Mouse (Mus musculus) ES-CJ7 (cell line): ENCODE data around the gene Fam117b.
A peak's percentile ranks its signal among the peaks of the same experiment; 100 is the strongest.

Experiments
- DNase-seq: peaks from one replicate; pipeline ENCODE4 v3.0.0; 2011; ENCODE audit warnings: low read depth, low spot score

Gene Fam117b

DNA sequence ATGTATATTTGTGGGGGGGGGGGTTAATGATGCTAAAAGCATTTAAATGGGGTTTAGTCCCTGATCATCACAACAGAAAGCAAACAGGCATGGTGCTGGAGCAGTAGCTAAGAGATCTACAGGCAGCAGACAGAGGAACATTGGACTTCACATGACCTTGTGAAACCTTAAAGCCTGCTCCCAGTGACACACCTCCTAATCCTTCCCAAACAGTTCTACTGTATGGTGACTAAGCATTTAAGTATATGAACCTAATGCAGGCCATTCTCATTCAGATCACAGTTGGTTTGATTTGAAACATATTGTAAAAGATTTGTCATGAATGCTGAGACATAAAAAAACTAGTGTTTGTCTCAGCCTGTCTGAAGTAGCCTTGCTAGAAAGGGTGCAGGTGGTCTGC is 73.8 kb downstream of the Fam117b start:
- peak; percentile 59 for DNase-seq

DNA sequence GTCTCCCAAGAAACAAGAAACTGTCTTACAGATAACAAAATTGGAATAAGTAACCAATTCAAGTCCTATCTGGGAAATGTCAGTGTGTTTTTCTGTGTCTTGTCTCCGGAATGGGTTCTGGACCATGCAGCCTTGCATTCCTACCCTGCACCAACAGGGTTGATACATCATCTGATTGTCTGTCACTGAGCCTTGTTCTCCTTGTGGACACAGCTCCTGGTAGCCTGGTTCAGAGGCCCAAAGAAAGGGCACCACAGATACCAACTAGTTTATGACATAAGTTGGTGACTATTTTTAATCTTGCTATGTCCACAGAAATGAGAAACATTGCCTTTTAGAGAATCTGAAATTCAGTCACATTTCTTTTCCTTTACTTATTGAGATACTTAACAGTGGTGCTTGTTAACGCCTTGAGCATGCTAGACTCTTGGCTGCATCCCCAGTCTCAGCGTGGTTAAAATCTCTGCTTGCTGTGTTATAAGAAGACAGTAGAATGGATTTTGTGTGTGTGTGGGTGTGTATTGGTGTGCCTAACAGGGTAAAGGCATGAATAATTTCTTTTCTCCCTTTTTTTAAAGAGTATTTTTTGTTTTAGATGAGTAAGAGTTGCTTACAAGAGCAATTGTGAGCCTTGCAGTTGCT is 74.7 kb downstream of the Fam117b start:
- no peak for DNase-seq

DNA sequence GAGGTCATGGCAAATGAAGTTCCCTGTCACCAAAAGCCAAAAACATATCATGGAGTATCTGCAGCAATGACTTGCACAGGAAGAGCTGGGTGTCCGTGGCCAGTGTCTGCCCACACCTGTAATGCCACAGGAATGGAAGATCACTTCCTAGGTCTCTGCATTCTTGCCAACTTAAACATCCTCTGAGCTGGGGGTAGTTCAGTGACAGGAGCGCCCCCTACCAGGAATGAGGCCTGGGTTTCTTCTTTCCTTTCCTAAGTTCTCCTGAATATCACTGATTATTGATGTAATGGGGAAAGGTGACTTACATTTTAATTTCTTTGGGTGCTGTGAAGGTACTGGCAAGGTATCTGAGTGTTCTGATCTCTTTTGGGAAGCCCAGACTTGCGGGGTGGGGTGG is 82.8 kb downstream of the Fam117b start:
- no peak for DNase-seq

DNA sequence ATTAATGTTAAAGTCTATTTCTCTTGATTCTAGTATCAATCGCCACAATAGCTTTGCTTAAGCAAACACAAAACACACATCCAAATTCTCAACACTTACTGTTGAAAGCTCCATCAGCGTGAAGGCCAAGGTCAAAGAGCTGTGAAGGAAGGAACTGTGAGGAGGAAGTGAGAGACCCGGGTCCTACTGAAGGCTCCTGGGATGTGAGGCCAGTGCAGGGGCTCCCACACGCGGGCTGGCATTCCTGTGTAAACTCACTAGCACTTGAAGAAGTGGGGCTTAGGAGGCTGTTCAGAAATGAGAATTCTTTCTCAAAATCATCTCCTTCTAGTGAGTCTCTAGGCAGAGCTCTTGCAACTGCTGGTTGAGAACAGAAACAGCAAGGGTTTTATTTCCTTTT is 84.5 kb downstream of the Fam117b start:
- no peak for DNase-seq

DNA sequence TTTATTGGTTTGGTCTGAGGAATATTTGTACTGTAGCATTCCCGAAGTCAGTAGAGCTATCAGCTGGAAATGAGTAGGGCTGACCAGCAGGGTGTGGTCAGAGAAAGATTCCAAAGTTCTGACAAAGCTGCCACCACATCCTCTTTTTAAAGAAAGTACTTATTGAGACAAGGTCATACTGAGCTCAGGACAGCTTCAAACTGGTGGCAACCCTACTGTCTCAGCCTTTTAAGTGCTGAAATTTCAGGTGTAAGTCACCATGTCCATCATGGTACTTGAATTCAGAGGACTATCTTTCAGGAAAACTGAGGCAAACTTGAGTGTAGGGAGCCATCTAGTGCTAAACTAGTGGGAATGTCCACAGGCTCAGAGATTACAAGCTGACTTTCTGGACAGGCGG is 87.5 kb downstream of the Fam117b start:
- peak; percentile 64 for DNase-seq

DNA sequence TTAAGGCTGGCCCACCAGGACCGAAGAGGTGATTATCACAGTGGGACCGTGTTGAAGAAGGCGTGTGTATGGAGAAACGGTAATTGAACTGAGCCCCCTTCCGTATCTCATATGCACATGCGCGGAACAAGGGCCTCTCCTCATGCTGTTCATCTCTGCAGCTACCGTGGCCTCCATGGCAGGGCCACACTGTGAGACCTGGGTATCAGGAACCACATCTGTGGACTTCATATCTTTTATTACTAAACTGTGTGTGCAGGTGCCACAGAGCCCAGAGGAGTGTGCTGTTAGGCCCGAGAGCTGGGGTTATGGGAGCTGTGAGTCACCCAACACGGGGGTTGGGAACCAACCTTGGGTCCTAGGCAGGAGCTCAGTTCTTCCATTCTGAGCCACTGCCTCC is 94.5 kb downstream of the Fam117b start:
- no peak for DNase-seq

DNA sequence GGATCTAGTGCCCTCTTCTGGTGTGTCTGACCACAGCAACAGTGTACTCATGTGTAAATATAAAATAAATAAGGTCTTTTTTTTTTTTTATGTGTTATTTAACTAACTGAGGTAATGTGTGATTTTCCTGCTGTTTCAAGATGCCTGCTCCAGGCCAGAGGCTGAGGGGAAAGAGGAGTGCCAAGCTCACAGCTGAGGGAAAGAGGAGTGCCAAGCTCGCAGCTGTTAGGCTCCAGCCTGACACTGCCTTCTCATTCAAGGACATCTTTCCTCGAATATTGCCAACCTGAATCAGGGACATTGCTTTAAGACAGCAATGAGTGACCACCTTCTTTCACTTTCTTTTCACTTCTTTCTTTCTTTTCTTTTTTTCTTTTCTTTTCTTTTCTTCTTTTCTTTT is 95.9 kb downstream of the Fam117b start:
- no peak for DNase-seq

DNA sequence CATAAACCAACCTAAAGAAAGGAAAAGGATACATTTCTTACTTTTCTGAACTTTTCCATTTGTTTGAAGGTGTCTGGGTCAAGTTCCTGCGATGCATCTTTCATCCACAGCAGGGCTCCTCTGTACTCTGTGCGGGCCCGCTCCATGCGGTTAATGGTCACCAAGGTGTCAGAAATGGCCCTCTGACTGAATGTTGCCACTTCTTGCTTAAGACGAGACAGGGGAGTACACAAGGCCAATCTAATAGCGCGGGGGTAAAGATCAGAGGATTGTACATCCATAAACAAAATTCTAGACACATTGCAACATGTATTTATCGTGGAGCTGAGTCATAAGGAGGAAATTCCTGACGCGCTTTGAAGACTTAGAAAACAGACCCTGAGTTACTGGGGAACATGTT is 101.0 kb downstream of the Fam117b start:
- DNase-seq: no peak

DNA sequence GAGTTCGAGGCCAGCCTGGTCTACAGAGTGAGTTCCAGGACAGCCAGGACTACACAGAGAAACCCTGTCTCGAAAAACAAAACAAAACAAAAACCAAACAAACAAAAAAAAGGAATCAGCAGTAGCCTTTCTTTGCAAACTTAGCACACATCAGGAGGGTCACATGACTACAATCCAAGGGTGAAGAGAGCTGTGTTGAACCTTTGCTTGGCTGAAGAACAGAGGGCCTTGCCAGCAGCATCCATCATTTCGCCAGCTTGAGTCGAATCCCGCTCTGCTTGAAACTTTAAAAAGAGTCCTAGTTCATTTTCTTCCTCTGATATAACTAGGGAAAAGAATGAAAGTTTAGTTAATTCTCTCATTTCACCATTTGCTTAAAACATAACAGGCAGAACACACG is 102.7 kb downstream of the Fam117b start:
- DNase-seq: no peak

DNA sequence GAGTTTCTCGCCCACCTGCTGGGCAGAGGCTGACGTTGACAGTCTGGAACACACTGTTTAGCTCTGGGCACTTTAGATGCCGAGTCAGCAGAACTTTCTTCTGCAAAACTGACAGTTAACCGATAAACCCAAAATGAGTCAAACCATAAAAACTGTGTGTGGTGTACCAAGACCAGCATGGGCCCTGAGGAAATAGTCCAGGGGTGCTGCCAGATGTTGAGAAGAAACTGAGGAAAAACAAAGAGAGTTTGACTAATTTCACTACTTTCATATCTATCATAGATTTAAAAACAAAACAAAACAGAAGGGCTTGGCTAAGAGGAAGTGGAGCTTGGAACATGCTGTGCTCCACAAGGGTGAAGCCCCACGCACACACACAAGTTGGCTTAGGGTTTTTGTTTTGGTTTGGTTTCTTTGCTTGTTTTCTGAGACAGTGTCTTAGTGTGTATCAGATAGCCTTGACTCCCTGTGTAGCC is 103.4 kb downstream of the Fam117b start:
- no peak for DNase-seq

DNA sequence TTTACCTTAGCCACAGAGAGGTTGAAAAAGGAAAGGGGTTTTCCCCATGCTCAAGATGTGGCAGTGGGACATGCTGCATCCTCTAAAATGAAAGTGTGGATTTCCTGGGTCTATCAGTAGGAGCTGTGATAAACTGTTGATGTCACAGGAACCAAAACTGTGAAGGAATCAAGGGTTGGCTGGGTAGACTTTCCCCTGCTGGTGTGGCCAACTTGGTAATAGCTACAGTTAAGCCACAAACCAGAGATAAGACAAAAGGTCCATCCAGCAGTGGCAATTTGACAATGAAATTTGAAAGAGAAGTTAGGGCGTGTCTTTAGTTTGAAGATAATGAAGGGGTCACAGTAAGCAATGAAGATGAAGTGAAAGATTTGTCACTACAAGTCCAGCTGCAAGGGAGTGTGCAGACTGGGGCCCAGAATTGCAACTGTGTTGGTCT is 104.2 kb downstream of the Fam117b start:
- DNase-seq: no peak
